Mouse (Mus musculus) urinary bladder, postnatal 0 days (tissue): ENCODE measurements around the gene Cyp4f39. TPM values are rescaled to one million over a fixed set of nuclear protein-coding genes. Genes with fewer than 3 reads are reported as not detected.

Experiments used
- polyA plus RNA-seq: library from polyadenylated mRNA; unstranded; fragments of >200 nt; fragmentation: Nextera tagmentation; extraction: Ambion mirVana; gene quantifications from 2 replicates; pipeline ENCODE4 v1.2.1, GENCODE M21; 2015

The Cyp4f39 gene
- 3.3 and 3.8 TPM in 2 replicates for polyA plus RNA-seq

GRCm38 (mm10) chr17:32452482-32452881, at the start of gene Cyp4f39:
Gene Cyp4f39 (plus strand): TSS chr17:32452723.

GRCm38 (mm10) chr17:32403417-32403816, 49.1 kb upstream of the Cyp4f39 start, which contains the start of gene Rasal3:
Gene Rasal3 (minus strand): TSS chr17:32403583.

GRCm38 (mm10) chr17:32424034-32424433, 28.5 kb upstream of the Cyp4f39 start, which contains the start of gene Pglyrp2:
Gene Pglyrp2 (minus strand): TSS chr17:32424167.

GRCm38 (mm10) chr17:32505851-32506728, 53.6 kb downstream of the Cyp4f39 start, which contains the start of gene Cyp4f17:
Gene Cyp4f17 (plus strand): TSS chr17:32506050.

GRCm38 (mm10) chr17:32536051-32536866, 83.7 kb downstream of the Cyp4f39 start, which contains the start of gene Cyp4f16:
Gene Cyp4f16 (plus strand): TSS chr17:32536558.

Other genes starting within 250 kb of the Cyp4f39 start
- 35.7 and 41.3 TPM in 2 replicates for gene Brd4, start 168.0 kb upstream of the Cyp4f39 start, polyA plus RNA-seq
- 35.3 and 36.1 TPM in 2 replicates for gene Akap8, start 131.5 kb upstream of the Cyp4f39 start, polyA plus RNA-seq
- gene Akap8l, start 102.1 kb upstream of the Cyp4f39 start, polyA plus RNA-seq: 31.8 and 36.6 TPM in 2 replicates
- gene Wiz, start 63.3 kb upstream of the Cyp4f39 start, polyA plus RNA-seq: 10.3 and 12.0 TPM in 2 replicates
- gene Rasal3, start 49.1 kb upstream of the Cyp4f39 start, polyA plus RNA-seq: 0.20 and 1.4 TPM in 2 replicates
- not detected in 2 replicates for gene Pglyrp2, start 28.6 kb upstream of the Cyp4f39 start, polyA plus RNA-seq
- 3.5 and 4.0 TPM in 2 replicates for gene Cyp4f17, start 53.3 kb downstream of the Cyp4f39 start, polyA plus RNA-seq
- 13.7 and 14.1 TPM in 2 replicates for gene Cyp4f16, start 83.8 kb downstream of the Cyp4f39 start, polyA plus RNA-seq
- 0.35 TPM in 1 of 2 replicates, not detected in the other for gene Cyp4f37, start 168.6 kb downstream of the Cyp4f39 start, polyA plus RNA-seq
- 0.07 TPM in 1 of 2 replicates, not detected in the other for gene Cyp4f40, start 206.2 kb downstream of the Cyp4f39 start, polyA plus RNA-seq
- 1.3 and 1.4 TPM in 2 replicates for gene Cyp4f15, start 232.9 kb downstream of the Cyp4f39 start, polyA plus RNA-seq